Mouse (Mus musculus): ENCODE results near the gene Icam2. TPM values are rescaled to one million over a fixed set of nuclear protein-coding genes. Genes with fewer than 3 reads are reported as not detected.
"Not testable (repeated sequence)": the region's sequence is repeated elsewhere in the genome, so short reads cannot be mapped to it uniquely, and the experiment has no call there.

Icam2 gene
- total RNA-seq, 2 experiments from 2014 or later: 2.1 to 2.2 TPM

GRCm38 (mm10) chr11:106353188-106353587 is 34.7 kb downstream of the Icam2 start, which contains the start of gene Scn4a:
Gene Scn4a (minus strand): TSS chr11:106353288.
- TF ChIP-seq CTCF (conservative IDR thresholded peaks at IDR 0.05): no peak
- H3K27ac ChIP-seq: no peak within 1 kb of the TSS
- no peak for DNase-seq (ENCODE audit: low spot score in 2 of 2)
- H3K4me3 ChIP-seq: no peak within 1 kb of the TSS

- H3K4me3 ChIP-seq: no peak overlapping the region
- DNase-seq (ENCODE audit: low spot score in 2 of 2): no peak
- H3K27ac ChIP-seq: no peak overlapping the region
- TF ChIP-seq CTCF (conservative IDR thresholded peaks at IDR 0.05): no peak
Observed at GRCm38 (mm10) chr11:106351941-106352340, 35.9 kb downstream of the Icam2 start.

GRCm38 (mm10) chr11:106351253-106351652 is 36.6 kb downstream of the Icam2 start:
- TF ChIP-seq CTCF (conservative IDR thresholded peaks at IDR 0.05): no peak
- Histone ChIP-seq H3K27ac (no peak overlapping the region), H3K4me3 (no peak overlapping the region)
- DNase-seq (ENCODE audit: low spot score in 2 of 2): no peak

GRCm38 (mm10) chr11:106350853-106351252 is 37.0 kb downstream of the Icam2 start:
- TF ChIP-seq CTCF (conservative IDR thresholded peaks at IDR 0.05): no peak
- DNase-seq (ENCODE audit: low spot score in 2 of 2): no peak
- no peak overlapping the region for H3K4me3 ChIP-seq
- H3K27ac ChIP-seq: no peak overlapping the region

GRCm38 (mm10) chr11:106349772-106350171 is 38.1 kb downstream of the Icam2 start:
- no peak for DNase-seq (ENCODE audit: low spot score in 2 of 2)
- TF ChIP-seq CTCF (conservative IDR thresholded peaks at IDR 0.05): no peak
- no peak overlapping the region for H3K4me3 ChIP-seq
- H3K27ac ChIP-seq: no peak overlapping the region

GRCm38 (mm10) chr11:106344910-106345309 is 43.0 kb downstream of the Icam2 start:
- no peak for TF ChIP-seq CTCF (conservative IDR thresholded peaks at IDR 0.05)
- H3K27ac ChIP-seq: no peak overlapping the region
- H3K4me3 ChIP-seq: no peak overlapping the region
- no peak for DNase-seq (ENCODE audit: low spot score in 2 of 2)

- DNase-seq (ENCODE audit: low spot score in 2 of 2): no peak
- TF ChIP-seq CTCF (conservative IDR thresholded peaks at IDR 0.05): no peak
- Histone ChIP-seq H3K27ac (no peak overlapping the region), H3K4me3 (no peak overlapping the region)
Observed at GRCm38 (mm10) chr11:106340990-106341520, 46.8 kb downstream of the Icam2 start.

- not testable (repeated sequence) for H3K27ac ChIP-seq; H3K4me3 ChIP-seq; DNase-seq (ENCODE audit: low spot score in 2 of 2)
Observed at GRCm38 (mm10) chr11:106339323-106339722, 48.6 kb downstream of the Icam2 start.

GRCm38 (mm10) chr11:106338870-106339269 is 49.0 kb downstream of the Icam2 start:
- Histone ChIP-seq H3K4me3 (no peak overlapping the region), H3K27ac (no peak overlapping the region)
- no peak for TF ChIP-seq CTCF (conservative IDR thresholded peaks at IDR 0.05)
- DNase-seq (ENCODE audit: low spot score in 2 of 2): no peak

- H3K27ac ChIP-seq: no peak overlapping the region
- H3K4me3 ChIP-seq: no peak overlapping the region
- no peak for DNase-seq (ENCODE audit: low spot score in 2 of 2)
- TF ChIP-seq CTCF (conservative IDR thresholded peaks at IDR 0.05): no peak
Observed at GRCm38 (mm10) chr11:106338029-106338428, 49.8 kb downstream of the Icam2 start.

- Histone ChIP-seq H3K4me3 (no peak overlapping the region), H3K27ac (no peak overlapping the region)
- no peak for DNase-seq (ENCODE audit: low spot score in 2 of 2)
- TF ChIP-seq CTCF (conservative IDR thresholded peaks at IDR 0.05): no peak
Observed at GRCm38 (mm10) chr11:106334066-106334465, 53.8 kb downstream of the Icam2 start.

- no peak for TF ChIP-seq CTCF (conservative IDR thresholded peaks at IDR 0.05)
- H3K27ac ChIP-seq: no peak overlapping the region
- DNase-seq (ENCODE audit: low spot score in 2 of 2): no peak
- H3K4me3 ChIP-seq: no peak overlapping the region
Observed at GRCm38 (mm10) chr11:106332458-106332857, 55.4 kb downstream of the Icam2 start.

GRCm38 (mm10) chr11:106329682-106330081 is 58.2 kb downstream of the Icam2 start:
- peak in 1 of 2 experiments; percentile 32 for DNase-seq (ENCODE audit: low spot score in 2 of 2)
- TF ChIP-seq CTCF (conservative IDR thresholded peaks at IDR 0.05): peak; percentile 72
- no peak overlapping the region for H3K4me3 ChIP-seq
- H3K27ac ChIP-seq: no peak overlapping the region

- Histone ChIP-seq H3K4me3 (no peak overlapping the region), H3K27ac (no peak overlapping the region)
- DNase-seq (ENCODE audit: low spot score in 2 of 2): no peak
- TF ChIP-seq CTCF (conservative IDR thresholded peaks at IDR 0.05): no peak
Observed at GRCm38 (mm10) chr11:106329128-106329527, 58.7 kb downstream of the Icam2 start.

- H3K27ac ChIP-seq: no peak overlapping the region
- DNase-seq (ENCODE audit: low spot score in 2 of 2): no peak
- no peak overlapping the region for H3K4me3 ChIP-seq
- TF ChIP-seq CTCF (conservative IDR thresholded peaks at IDR 0.05): no peak
Observed at GRCm38 (mm10) chr11:106328521-106328920, 59.4 kb downstream of the Icam2 start.

Other genes starting within 250 kb of the Icam2 start
- gene Gm10840, start 227.2 kb downstream of the Icam2 start, total RNA-seq (2021): not detected
- 100 to 1,000 TPM; 153 TPM for gene Limd2, start 227.2 kb downstream of the Icam2 start, total RNA-seq (2021)
- gene Strada, start 185.9 kb downstream of the Icam2 start, total RNA-seq (2021): 10 to 100 TPM; 32.0 to 34.3 TPM
- 10 to 100 TPM; 89.8 to 98.2 TPM for gene Ccdc47, start 171.7 kb downstream of the Icam2 start, total RNA-seq (2021)
- gene Ddx42, start 171.1 kb downstream of the Icam2 start, total RNA-seq (2021): 10 to 100 TPM; 69.8 to 71.1 TPM
- gene Ftsj3, start 132.0 kb downstream of the Icam2 start, total RNA-seq (2021): 10 to 100 TPM; 33.5 to 36.1 TPM
- gene Psmc5, start 131.9 kb downstream of the Icam2 start, total RNA-seq (2021): 100 to 1,000 TPM; 160 to 176 TPM
- gene Smarcd2, start 115.1 kb downstream of the Icam2 start, total RNA-seq (2021): 10 to 100 TPM; 32.8 to 34.4 TPM
- gene Tcam1, start 111.4 kb downstream of the Icam2 start, total RNA-seq (2021): under 1 TPM; 0.15 to 0.34 TPM
- not detected for gene Gh, start 86.2 kb downstream of the Icam2 start, total RNA-seq (2021)
- gene Cd79b, start 73.3 kb downstream of the Icam2 start, total RNA-seq (2021): not detected
- gene Scn4a, start 34.8 kb downstream of the Icam2 start, total RNA-seq (2021): not detected
- not detected for gene Prr29, start 22.6 kb downstream of the Icam2 start, total RNA-seq (2021)
- 10 to 100 TPM; 11.2 to 11.8 TPM for gene Ern1, start 99.8 kb upstream of the Icam2 start, total RNA-seq (2021)
- gene Tex2, start 225.3 kb upstream of the Icam2 start, total RNA-seq (2021): 100 to 1,000 TPM; 144 TPM